Mouse (Mus musculus): ENCODE data around the gene Cbx4. TPM values are rescaled to one million over a fixed set of nuclear protein-coding genes. Genes with fewer than 3 reads are reported as not detected.

Gene Cbx4
- total RNA-seq, 2 experiments from 2014 or later: 10.4 to 10.7 TPM

- no peak for DNase-seq (ENCODE audit: low spot score in 2 of 2)
Observed at GRCm38 (mm10) chr11:119087301-119088082, 1.5 kb upstream of the Cbx4 start.

- peak; percentile 46 to 75 for DNase-seq (ENCODE audit: low spot score in 2 of 2)
Observed at GRCm38 (mm10) chr11:119085279-119086062, 550 bp downstream of the Cbx4 start.

- peak in 1 of 2 experiments; percentile 57 for DNase-seq (ENCODE audit: low spot score in 2 of 2)
Observed at GRCm38 (mm10) chr11:119084446-119085278, 1.4 kb downstream of the Cbx4 start.

GRCm38 (mm10) chr11:119083724-119084445, 2.1 kb downstream of the Cbx4 start:
- DNase-seq (ENCODE audit: low spot score in 2 of 2): peak in 1 of 2 experiments; percentile 38

- no peak for DNase-seq (ENCODE audit: low spot score in 2 of 2)
Observed at GRCm38 (mm10) chr11:119082638-119083599, 3.1 kb downstream of the Cbx4 start.

GRCm38 (mm10) chr11:119081839-119082637, 4.0 kb downstream of the Cbx4 start:
- DNase-seq (ENCODE audit: low spot score in 2 of 2): peak in 1 of 2 experiments; percentile 39

- DNase-seq (ENCODE audit: low spot score in 2 of 2): no peak
Observed at GRCm38 (mm10) chr11:119081148-119081838, 4.7 kb downstream of the Cbx4 start.

GRCm38 (mm10) chr11:119080461-119081147, 5.4 kb downstream of the Cbx4 start:
- no peak for DNase-seq (ENCODE audit: low spot score in 2 of 2)

- no peak for DNase-seq (ENCODE audit: low spot score in 2 of 2)
Observed at GRCm38 (mm10) chr11:119079445-119079837, 6.6 kb downstream of the Cbx4 start.

- peak in 1 of 2 experiments; percentile 43 for DNase-seq (ENCODE audit: low spot score in 2 of 2)
Observed at GRCm38 (mm10) chr11:119078691-119079444, 7.2 kb downstream of the Cbx4 start.

GRCm38 (mm10) chr11:119077755-119078154, 8.3 kb downstream of the Cbx4 start:
- DNase-seq (ENCODE audit: low spot score in 2 of 2): no peak

GRCm38 (mm10) chr11:119075805-119076204, 10.2 kb downstream of the Cbx4 start:
- no peak for DNase-seq (ENCODE audit: low spot score in 2 of 2)

GRCm38 (mm10) chr11:119073876-119074433, 12.1 kb downstream of the Cbx4 start:
- DNase-seq (ENCODE audit: low spot score in 2 of 2): no peak

GRCm38 (mm10) chr11:119072986-119073385, 13.0 kb downstream of the Cbx4 start:
- no peak for DNase-seq (ENCODE audit: low spot score in 2 of 2)

- no peak for DNase-seq (ENCODE audit: low spot score in 2 of 2)
Observed at GRCm38 (mm10) chr11:119072239-119072638, 13.8 kb downstream of the Cbx4 start.

- no peak for DNase-seq (ENCODE audit: low spot score in 2 of 2)
Observed at GRCm38 (mm10) chr11:119066841-119067240, 19.2 kb downstream of the Cbx4 start.

All from gastrocnemius, postnatal 4 days (tissue).